Mouse (Mus musculus) kidney, postnatal 14 days (tissue): Measurements from ENCODE around the gene Srsf2.
"Not testable (repeated sequence)": the region's sequence is repeated elsewhere in the genome, so short reads cannot be mapped to it uniquely, and the experiment has no call there.

ENCODE experiments used
- DNase-seq: peaks from one replicate; pipeline ENCODE4 v3.0.0; 2022; ENCODE audit warnings: mixed read lengths

Gene Srsf2

GRCm38 (mm10) chr11:116852291-116852890, 503 bp downstream of the Srsf2 start, which contains the start of gene Mfsd11:
Mfsd11 (plus strand) TSS chr11:116852440.
- DNase-seq: peak; percentile 92

DNA sequence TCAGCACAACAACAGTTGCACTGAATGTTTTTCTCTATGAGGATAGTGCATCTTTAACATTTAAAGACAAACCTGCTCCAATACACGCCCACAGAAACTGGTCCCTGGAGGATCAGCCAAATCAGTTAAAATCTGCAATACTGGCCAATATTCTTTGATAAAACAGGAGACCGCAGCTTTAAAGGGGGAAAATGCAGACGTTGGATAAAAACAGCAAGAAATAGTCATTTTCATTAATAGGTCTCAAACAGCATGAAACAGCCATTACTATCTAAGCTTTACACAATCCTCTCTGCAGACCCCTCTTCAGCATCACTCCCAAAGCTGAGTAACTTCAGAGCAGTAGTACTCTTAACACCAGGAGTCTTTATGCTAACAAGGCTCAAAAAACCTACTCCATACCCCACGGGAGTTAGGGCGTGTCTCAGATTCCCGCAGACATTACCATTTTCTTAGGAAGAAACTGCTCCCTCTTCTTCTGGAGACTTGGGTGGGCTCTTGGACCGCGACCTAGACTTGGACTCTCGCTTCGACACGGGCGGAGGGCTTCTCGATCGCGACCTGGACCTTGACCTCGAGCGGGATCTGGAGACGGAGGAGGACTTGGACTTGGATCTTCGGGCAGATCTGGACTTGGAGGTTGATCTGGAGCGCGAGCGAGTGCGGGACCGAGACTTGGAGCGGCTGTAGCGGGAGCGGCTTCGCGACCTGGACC, 1.2 kb downstream of the Srsf2 start:
- no peak for DNase-seq

DNA sequence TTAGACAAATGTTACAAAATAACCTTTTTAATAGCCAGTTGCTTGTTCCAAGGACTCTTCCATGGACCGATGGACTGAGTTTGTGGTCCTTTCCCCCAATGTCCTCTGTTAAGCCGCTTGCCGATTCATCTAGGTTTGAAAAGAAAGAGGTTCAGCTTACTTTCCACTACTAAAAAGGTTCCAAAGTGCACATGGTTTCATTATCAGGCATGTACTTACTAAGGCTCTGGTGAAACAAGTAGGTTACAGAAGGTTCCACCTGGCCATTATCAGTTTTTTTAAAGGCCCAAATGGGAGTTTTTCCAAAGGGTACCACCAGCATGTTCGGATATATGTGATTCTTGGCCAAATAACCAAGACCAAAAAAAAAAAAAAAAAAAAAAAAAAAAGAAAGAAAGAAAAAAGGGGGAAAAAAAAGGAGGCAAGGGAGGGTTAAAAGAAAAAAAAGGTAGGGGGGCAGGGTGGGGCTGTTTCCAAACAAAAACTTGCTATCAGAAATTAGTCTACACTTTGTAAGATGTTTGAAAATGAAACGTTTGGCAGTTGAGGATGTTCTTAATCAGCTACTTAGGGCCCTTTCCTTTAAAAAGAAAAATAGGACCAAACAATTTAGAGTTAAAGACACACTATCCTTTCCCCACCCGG, 1.9 kb downstream of the Srsf2 start:
- DNase-seq: no peak

DNA sequence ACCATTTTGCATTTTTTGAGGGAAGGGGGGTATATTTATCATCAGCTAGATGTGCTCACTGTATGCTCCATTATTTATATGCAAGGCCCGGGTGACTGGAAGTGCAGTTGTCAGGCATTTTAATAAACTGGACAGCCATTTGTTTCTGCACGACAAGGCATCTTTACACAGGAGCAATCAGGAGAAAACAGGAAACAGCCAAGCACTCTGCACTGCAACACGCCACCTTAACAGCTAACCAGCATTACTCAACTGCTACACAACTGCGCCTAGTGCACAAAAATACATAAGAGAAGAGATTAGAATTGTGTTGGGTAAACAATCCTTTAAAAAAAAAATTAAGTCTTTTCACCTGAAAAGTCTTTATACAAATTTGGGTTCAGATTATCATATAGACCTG, 2.8 kb downstream of the Srsf2 start:
- no peak for DNase-seq

DNA sequence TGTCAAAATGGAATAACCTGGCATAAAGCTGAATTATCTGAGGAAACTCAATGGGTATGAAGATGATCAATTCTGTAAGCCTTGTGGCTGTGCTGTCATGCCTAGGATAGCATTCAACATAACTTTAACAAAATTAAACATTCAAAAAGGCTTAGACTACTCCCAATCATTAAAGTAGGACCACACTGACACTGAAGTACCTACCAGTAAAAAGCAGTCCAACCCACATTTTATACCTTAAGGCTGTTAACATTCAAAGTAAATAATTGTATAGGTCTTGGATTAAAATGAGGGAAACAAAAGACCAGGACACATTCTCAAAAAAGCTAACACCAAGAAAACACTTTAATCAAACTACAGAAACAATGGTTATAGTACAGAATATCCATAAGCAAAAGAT, 3.3 kb downstream of the Srsf2 start:
- no peak for DNase-seq

DNA sequence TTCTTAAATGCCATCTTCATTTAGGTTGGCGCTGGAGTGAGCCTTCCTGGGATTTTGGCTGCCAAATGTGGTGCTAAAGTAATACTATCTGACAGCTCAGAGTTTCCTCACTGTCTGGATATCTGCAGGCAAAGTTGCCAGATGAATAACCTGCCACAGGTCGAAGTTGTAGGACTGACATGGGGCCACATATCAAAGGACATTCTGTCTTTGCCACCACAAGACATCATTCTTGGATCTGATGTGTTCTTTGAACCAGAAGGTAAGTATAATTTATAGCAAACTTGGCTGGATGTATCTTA, 4.1 kb downstream of the Srsf2 start:
- not testable (repeated sequence) for DNase-seq

DNA sequence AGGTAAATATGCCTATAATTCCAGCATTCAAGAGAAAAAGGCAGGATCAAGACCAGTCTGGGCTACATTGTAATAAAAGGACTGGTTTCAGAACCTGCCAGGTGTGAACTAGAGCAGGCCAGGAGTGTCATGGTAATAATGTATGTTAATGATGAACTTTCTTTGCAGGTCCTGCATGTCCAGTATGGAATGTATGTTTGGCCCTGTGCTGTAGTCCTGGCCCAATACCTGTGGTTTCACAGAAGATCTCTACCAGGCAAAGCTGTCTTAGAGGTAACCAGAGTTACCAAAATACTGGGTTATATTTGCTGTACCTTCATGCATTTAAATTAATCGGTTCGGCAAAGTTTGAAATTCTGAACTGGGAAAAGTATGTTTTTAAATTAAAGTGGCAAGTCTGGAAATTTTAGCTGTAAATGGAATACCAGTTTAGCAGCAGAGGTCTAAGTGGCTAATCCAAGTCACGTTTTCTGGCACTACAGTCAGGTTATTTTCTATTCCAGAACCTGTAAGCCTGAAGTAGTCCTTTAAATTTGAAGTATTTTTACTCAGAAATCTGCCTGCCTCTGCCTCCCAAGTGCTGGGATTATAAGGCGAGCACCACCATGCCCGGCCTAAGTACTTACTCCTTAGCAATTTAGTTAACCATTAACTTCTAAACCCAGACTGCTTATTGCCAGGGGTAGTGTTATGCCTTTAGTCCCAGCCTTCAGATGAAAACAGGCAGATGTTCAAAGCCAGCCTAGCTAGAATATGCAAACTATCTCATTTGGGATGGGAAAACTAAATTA, 4.6 kb downstream of the Srsf2 start:
- DNase-seq: no peak

- no peak for DNase-seq
Measured at GRCm38 (mm10) chr11:116847187-116848085, 5.5 kb downstream of the Srsf2 start.

DNA sequence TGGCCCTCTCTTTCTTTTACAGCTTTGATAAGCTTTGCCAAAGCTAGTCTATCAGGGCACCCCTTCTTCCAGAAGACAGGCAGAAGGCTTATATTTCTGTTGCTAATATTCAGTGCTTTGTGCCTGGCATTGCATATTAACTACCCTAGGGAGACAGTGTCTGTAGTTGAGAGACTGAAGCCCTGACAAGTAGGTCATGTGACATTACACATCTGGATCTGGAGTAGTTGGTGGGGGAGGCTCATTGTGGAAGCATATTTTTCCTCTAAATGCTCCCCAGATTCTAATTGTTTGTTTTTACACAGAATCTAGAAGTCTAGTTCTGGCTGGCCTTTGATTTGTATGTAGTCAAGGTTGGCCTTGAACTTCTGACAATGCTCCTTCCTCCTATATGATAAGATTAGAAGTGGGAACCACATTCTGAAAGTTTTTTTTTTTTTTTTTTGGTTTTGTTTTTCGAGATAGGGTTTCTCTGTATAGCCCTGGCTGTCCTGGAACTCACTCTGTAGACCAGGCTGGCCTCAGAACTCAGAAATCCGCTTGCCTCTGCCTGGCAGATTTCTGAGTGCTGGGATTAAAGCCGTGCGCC, 6.2 kb downstream of the Srsf2 start:
- DNase-seq: no peak

- peak; percentile 99 for DNase-seq
Measured at GRCm38 (mm10) chr11:116843261-116844233, 9.3 kb downstream of the Srsf2 start, which contains the start of the genes Mettl23 and Jmjd6. Mettl23 (plus strand) TSS chr11:116843278. Jmjd6 (minus strand) TSS chr11:116843449.

DNA sequence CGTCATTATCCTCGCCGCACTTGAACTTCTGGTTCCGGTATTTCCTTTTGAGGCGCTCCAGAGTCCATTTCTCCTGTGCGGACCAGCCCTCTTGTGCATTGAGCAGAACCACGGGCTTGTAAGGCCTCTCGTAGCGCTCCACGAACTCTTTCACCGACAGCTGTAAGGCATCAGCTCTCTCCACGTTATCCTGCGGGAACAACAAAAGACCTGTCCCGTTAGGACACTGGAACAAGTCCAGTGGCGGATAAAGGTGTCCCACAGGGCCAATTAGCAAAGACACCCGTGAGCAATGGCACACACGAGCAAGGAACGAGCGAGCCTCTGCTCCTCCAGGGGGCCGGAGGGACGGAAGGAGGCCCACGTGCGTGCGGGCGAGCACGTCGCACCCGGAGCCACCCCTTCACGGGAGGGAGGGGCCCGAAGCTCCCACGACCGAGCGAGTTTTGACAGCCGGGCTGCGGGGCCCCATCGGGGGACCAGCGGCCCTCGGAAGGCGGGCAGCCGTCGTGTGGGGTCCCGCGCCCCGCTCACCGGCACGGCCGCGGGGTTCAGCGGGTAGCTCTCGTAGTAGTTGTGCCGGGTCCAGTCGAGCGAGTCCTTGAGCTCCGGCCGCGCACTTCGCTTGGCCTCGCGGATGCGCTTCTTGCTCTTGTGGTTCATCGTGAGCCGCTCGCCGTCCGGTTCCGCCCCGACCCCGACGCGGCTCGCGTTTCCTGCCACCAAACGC, 10.2 kb downstream of the Srsf2 start:
- peak; percentile 80 for DNase-seq

GRCm38 (mm10) chr11:116840748-116841147, 12.1 kb downstream of the Srsf2 start:
- no peak for DNase-seq

GRCm38 (mm10) chr11:116839601-116840000, 13.3 kb downstream of the Srsf2 start:
- DNase-seq: no peak

GRCm38 (mm10) chr11:116838936-116839335, 14.0 kb downstream of the Srsf2 start:
- no peak for DNase-seq

DNA sequence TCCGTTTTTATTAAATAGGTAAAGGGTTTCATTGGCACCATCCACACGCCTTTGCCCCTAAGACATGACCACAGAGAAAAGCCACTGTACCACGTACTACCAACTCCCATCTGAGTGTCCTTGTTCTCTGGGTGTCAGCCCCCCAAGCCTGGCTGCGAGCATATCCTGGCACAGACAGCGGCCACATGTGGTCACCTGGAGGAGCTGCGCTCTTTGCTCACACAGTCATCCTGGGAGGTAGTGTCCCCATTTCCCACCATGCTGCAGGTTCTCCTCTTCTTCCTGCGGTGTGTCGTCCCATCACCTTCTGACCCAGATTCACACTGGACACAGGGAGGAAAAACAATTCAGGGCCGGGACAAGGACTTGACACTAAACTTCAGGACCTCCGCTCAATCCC, 15.5 kb downstream of the Srsf2 start:
- DNase-seq: no peak

- DNase-seq: no peak
Measured at GRCm38 (mm10) chr11:116836283-116836682, 16.6 kb downstream of the Srsf2 start.

DNA sequence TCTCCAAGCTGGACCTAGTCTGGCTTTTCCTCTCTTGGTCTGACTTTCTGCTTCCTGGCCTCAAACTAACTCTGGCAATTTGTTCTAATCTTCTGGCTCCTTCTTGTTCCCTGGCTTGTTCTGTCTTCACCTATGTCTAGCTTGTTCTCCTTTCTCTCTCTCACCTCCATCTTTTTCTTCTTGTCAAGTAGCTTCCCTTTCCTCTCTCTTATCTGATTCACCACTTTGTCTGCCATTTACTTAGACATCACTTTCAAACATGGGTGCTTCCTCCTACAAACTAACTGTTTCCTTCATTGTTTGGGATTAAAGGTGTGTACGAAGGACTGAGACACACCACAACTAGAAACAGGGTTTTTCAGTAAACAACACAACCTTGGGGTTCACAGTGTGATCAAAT, 17.9 kb downstream of the Srsf2 start:
- DNase-seq: no peak

DNA sequence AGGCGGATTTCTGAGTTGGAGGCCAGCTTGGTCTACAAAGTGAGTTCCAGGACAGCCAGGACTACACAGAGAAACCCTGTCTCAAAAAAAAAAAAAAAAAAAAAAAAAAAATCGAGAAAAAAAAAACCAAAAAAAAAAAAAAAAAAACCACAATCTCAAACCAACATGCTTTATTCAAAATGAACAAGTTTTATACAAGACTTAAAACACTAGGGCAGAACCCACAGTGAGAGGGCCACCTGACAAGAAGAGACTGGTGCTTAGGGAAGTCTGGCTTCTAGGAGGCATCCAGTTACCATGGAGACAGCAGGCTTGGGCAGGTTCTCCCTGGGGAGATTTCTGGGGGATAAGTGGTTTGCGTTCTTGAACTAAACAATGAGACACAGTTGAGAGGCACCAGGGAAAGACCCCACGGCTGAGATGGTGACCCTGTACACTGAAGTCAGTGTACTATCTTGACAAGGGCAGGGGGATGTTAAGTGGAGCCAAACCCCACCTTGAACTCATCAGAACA, 20.7 kb downstream of the Srsf2 start:
- DNase-seq: no peak

DNA sequence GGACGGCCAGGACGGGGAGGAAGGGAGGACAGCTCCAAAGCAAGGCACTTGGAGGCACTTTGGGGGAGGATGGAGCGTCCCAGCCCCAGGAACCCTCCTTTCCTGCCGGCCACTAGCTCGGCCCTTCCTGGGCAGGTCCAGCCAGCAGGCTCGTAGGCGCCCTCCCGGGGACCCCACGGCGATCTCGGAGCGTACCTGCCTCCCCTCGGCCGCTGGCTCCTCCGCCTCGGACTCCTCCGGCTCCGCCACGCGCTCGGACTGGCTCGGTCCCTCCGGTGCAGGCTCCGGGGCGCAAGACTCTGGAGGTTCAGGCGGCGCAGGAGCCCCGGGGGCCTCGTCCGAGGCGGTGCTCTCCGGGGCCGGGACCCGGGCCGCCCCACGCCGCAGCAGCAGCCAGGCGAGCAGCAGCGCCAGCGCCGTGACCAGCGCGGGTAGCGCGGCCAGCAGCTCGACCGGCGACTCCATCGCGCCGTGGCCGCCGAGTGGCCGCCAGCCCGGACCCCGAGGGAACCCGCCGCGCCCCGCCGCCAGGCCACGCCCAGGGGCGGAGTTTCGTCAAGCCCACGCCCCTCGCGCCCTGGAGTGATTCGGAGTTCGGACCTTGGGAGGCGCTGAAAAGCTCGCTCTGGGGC, 25.2 kb downstream of the Srsf2 start, which contains the start of gene Mxra7:
TSS of gene Mxra7 (minus strand) at position 513 of the 632 bp plus-strand sequence.
- peak; percentile 90 for DNase-seq
